In the genomic region with DNA sequence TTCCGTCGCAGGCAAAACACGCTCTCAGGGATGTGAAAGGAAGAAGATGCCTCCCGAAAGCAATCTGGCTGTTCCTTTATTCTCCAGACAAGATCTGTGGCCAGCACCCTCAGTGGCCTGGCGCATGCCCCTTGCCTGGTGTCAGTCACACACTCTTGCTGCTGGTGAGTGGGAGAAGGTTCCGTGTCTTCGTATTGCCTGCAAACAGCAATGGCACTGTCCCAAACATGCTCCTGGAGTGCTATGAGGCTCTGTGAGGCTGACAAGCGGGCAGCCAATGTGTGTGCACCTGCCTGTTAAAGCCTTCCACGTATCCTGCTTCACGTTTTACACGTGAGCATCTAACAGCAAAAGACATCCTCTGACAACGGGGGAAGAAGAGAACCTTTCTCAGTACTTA, we compare ENCODE assay signal across 13 mouse cellular contexts. TPM values are rescaled to one million over a fixed set of nuclear protein-coding genes. Genes with fewer than 3 reads are reported as not detected.
DNase-seq lines count a peak whose midpoint lies in the region; ATAC-seq and TF ChIP-seq lines count a peak whose summit lies in the region.
"Had no signal": no experiment of that assay in that cellular context is flagged by ENCODE, and none has a peak within 500 bp of the region (broad histone marks: within the 10 kb centered on the region; RNA-seq: fewer than 3 reads in every experiment).

No protein-coding gene starts in this region.

- no peak for ATAC-seq in forebrain, embryonic 12.5 days (ENCODE audit: low FRiP score)

- no peaks in the 10 kb centered on the region for H3K27me3 ChIP-seq in forebrain, embryonic 12.5 days
- no peaks in the 10 kb centered on the region for H3K27me3 ChIP-seq in forebrain, embryonic 10.5 days (ENCODE audit: poor library complexity, severe bottlenecking)
- H3K27me3 ChIP-seq: embryonic facial prominence, embryonic 13.5 days; heart, embryonic 15.5 days; megakaryocyte, embryonic 14.5 days had no signal

- H3K4me1 ChIP-seq in forebrain, embryonic 12.5 days = peaks cover 11% of the 10 kb centered on the region
- peaks cover 15% of the 10 kb centered on the region for H3K4me1 ChIP-seq in forebrain, embryonic 10.5 days
- peaks cover 4% of the 10 kb centered on the region for H3K4me1 ChIP-seq in olfactory bulb, adult 2 months (ENCODE audit: control insufficient read depth, insufficient read depth, low read length)
- H3K4me1 ChIP-seq: embryonic facial prominence, embryonic 13.5 days; heart, embryonic 15.5 days; megakaryocyte, embryonic 14.5 days had no signal

- H3K9ac ChIP-seq in forebrain, embryonic 12.5 days = no peak overlapping the region
- H3K9ac ChIP-seq: embryonic facial prominence, embryonic 13.5 days; heart, embryonic 15.5 days had no signal

- no peak for DNase-seq in forebrain, embryonic 10.5 days (ENCODE audit: extremely low spot score, low spot score)
- peak; percentile 9 for DNase-seq in layer of hippocampus, adult 9-11 months
- DNase-seq in layer of hippocampus, adult 9-10 months (ENCODE audit: low spot score) = no peak
- peak; percentile 7 to 9 for DNase-seq in layer of hippocampus, postnatal 36 days
- no peak for DNase-seq in adrenal gland, postnatal 14 days
- DNase-seq in gastrocnemius, postnatal 36 days = no peak
- DNase-seq: lung, adult 18-20 months; spleen, adult 18-20 months had no signal

- no peaks in the 10 kb centered on the region for H3K36me3 ChIP-seq in forebrain, embryonic 12.5 days (replicated peaks)
- no peaks in the 10 kb centered on the region for H3K36me3 ChIP-seq in forebrain, embryonic 10.5 days (replicated peaks)
- H3K36me3 ChIP-seq: embryonic facial prominence, embryonic 13.5 days; heart, embryonic 15.5 days had no signal

- no peak overlapping the region for H3K4me2 ChIP-seq in forebrain, embryonic 12.5 days
- H3K4me2 ChIP-seq: embryonic facial prominence, embryonic 13.5 days; heart, embryonic 15.5 days had no signal

- no peak for TF ChIP-seq CTCF in olfactory bulb, adult 2 months (IDR thresholded peaks at IDR 0.05; ENCODE audit: insufficient read depth, low read depth, low read length)

- H3K4me3 ChIP-seq in forebrain, embryonic 12.5 days (replicated peaks) = no peak overlapping the region
- H3K4me3 ChIP-seq in forebrain, embryonic 10.5 days = no peak overlapping the region
- H3K4me3 ChIP-seq in olfactory bulb, adult 2 months (ENCODE audit: insufficient read depth, low read depth, low read length) = peak overlapping the region; percentile 26; the same call in 1 of the 2 replicates
- H3K4me3 ChIP-seq: embryonic facial prominence, embryonic 13.5 days; heart, embryonic 15.5 days; megakaryocyte, embryonic 14.5 days had no signal

- TF ChIP-seq POLR2A in olfactory bulb, adult 2 months (IDR thresholded peaks at IDR 0.05; ENCODE audit: insufficient read depth, low read depth, low read length) = no peak

- H3K9me3 ChIP-seq in forebrain, embryonic 12.5 days = no peaks in the 10 kb centered on the region
- peaks cover 4% of the 10 kb centered on the region; the same call in 1 of the 2 replicates for H3K9me3 ChIP-seq in forebrain, embryonic 10.5 days
- H3K9me3 ChIP-seq: embryonic facial prominence, embryonic 13.5 days; heart, embryonic 15.5 days had no signal

- intact Hi-C loops in gastrocnemius, postnatal 36 days (cut with DNase I) = no loop called here

- 81% methylated on average over 12 of the region's 12 CpGs for WGBS in forebrain, embryonic 12.5 days
- 84% methylated on average over 12 of the region's 12 CpGs for WGBS in forebrain, embryonic 10.5 days
- 58% methylated on average over 12 of the region's 12 CpGs for WGBS in olfactory bulb, adult 2 months

- H3K27ac ChIP-seq in forebrain, embryonic 12.5 days = 0 out of 2 replicates have a peak overlapping the region, but pooled peaks have one; percentile 19
- no peak overlapping the region for H3K27ac ChIP-seq in forebrain, embryonic 10.5 days
- no peak overlapping the region for H3K27ac ChIP-seq in olfactory bulb, adult 2 months (ENCODE audit: insufficient read depth, low read depth, low read length)
- H3K27ac ChIP-seq: embryonic facial prominence, embryonic 13.5 days; heart, embryonic 15.5 days had no signal

RNA-seq across cellular contexts. Expression of a gene that starts 25.0 kb away (rescaled TPM):
- 36.6 and 36.9 TPM in 2 replicates for polyA plus RNA-seq in forebrain, embryonic 12.5 days (2016; fragmentation: Nextera tagmentation; extraction: Ambion mirVana)
- polyA plus RNA-seq in forebrain, embryonic 10.5 days (2016; fragmentation: Nextera tagmentation; extraction: Ambion mirVana) = 8.4 and 9.5 TPM in 2 replicates
- total RNA-seq in layer of hippocampus, postnatal 36 days (2021) = 10 to 100 TPM; 12.4 to 13.1 TPM
- polyA plus RNA-seq in olfactory bulb, adult 2 months (2012; ENCODE audit: insufficient read depth, insufficient read length, low replicate concordance, missing spikeins) = not detected in 2 replicates
- total RNA-seq in adrenal gland, postnatal 14 days (2021) = 9.0 and 14.3 TPM in 2 replicates
- under 1 TPM; 0.36 to 0.37 TPM for total RNA-seq in gastrocnemius, postnatal 36 days (2021)

Comparison
In these comparisons a context has a peak if more than half of its experiments do, and no peak if none do; other contexts are left out.
1. DNase-seq: peak in layer of hippocampus, adult 9-11 months (single experiment) and layer of hippocampus, postnatal 36 days (2 of 2); none in forebrain, embryonic 10.5 days (single experiment), layer of hippocampus, adult 9-10 months (single experiment), adrenal gland, postnatal 14 days (single experiment) and gastrocnemius, postnatal 36 days (0 of 2).